Mouse (Mus musculus) forebrain, embryonic 14.5 days (tissue): Measurements from ENCODE around the gene Zscan22. TPM values are rescaled to one million over a fixed set of nuclear protein-coding genes. Genes with fewer than 3 reads are reported as not detected.
"Not testable (repeated sequence)": the region's sequence is repeated elsewhere in the genome, so short reads cannot be mapped to it uniquely, and the experiment has no call there.

Experiments
- ATAC-seq: fragments of 200-750 bp; cut with Nextera tagmentation; 2 replicates; pipeline ENCODE4 v1.8.0; 2017; ENCODE audit warnings: mild to moderate bottlenecking, moderate library complexity
- DNase-seq: peaks from one replicate; pipeline ENCODE4 v3.0.0-alpha.2; 2015; ENCODE audit warnings: low spot score
- H3K27ac ChIP-seq: fragments of 300-500 bp; sonication (generic); 2 replicates; pipeline ENCODE4 v1.5.1; 2014; ENCODE audit warnings: low read depth, mild to moderate bottlenecking, control low read depth, low read length, moderate library complexity
- H3K27me3 ChIP-seq: fragments of 300-500 bp; sonication (generic); replicated peaks from 2 replicates; pipeline ENCODE4 v1.6.1; 2014; ENCODE audit warnings: low read length, control low read depth, mixed read lengths; ENCODE audit not compliant: control insufficient read depth, insufficient read depth
- H3K36me3 ChIP-seq: fragments of 300-500 bp; sonication (generic); 2 replicates; pipeline ENCODE4 v1.6.1; 2014; ENCODE audit warnings: low read length, control low read depth; ENCODE audit not compliant: control insufficient read depth, insufficient read depth
- H3K4me1 ChIP-seq: fragments of 300-500 bp; sonication (generic); 2 replicates; pipeline ENCODE4 v1.6.1; 2014; ENCODE audit warnings: antibody characterized with exemption, low read length, control low read depth; ENCODE audit not compliant: control insufficient read depth, insufficient read depth
- H3K4me2 ChIP-seq: fragments of 300-500 bp; sonication (generic); 2 replicates; pipeline ENCODE4 v1.6.1; 2014; ENCODE audit warnings: mild to moderate bottlenecking, control low read depth, low read length
- H3K4me3 ChIP-seq: fragments of 300-500 bp; sonication (generic); 2 replicates; pipeline ENCODE4 v1.5.1; 2014; ENCODE audit warnings: low read depth, low read length, control low read depth
- H3K9ac ChIP-seq: fragments of 300-500 bp; sonication (generic); 2 replicates; pipeline ENCODE4 v1.6.1; 2014; ENCODE audit warnings: mild to moderate bottlenecking, low read length, control low read depth, moderate library complexity
- H3K9me3 ChIP-seq: fragments of 300-500 bp; sonication (generic); replicated peaks from 2 replicates; pipeline ENCODE4 v1.6.1; 2016; ENCODE audit warnings: low read length, control low read depth, mixed read lengths; ENCODE audit not compliant: control insufficient read depth
- WGBS: fragments of 180-500 bp; shearing (Covaris S2); extraction: QIAGEN DNeasy Blood & Tissue Kit; methylation state at CpG from one replicate; pipeline ENCODE4 v1.1.7; 2014; 5-methylcytosine and 5-hydroxymethylcytosine counted together
- polyA plus RNA-seq: library from polyadenylated mRNA; unstranded; fragments of >200 nt; fragmentation: Nextera tagmentation; extraction: Ambion mirVana; gene quantifications from 2 replicates; pipeline ENCODE4 v1.2.1, GENCODE M21; 2014

Zscan22 gene
- polyA plus RNA-seq, 1 experiment from 2014 or later, result 15.4 TPM

DNA sequence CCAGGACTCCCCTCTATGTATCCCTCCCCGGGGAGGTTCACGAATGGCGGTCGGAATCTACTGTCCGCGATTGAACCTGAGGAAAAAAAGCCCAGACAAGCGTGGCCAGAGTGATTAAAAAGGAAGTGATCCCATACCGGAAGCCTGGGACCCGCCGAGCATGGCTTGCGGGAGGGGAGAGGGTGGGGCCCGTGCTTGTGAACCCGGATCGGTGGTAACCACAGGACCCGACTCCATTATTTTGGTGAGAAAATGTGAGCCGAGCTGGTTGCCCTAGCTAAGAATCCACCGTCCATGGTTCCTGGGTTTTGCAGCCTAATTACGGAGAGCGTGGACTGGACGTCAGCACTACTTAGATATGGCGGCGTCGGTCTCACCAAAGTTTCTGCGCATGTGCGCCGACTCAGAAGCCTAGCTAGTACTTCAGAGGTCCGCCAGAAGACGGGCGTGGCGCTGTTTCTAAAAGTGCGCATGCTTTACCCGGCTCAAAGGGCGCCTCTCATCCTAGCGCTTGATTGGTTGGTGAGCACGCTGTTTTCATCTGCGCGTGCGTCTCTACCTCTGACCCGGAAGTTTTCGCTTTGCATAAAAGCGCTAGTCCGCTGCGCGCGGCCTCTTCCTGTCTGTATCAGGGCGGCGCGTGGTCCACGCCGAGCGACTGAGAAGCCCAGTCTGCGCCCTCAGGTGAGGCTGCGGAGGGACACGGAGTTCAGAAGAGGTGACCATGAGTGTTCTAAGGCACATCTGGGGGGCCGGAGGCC is 24.3 kb downstream of the Zscan22 start, which contains the start of gene Rps5:
Rps5 (plus strand) TSS at position 586 of the 761 bp plus-strand sequence.
- Histone ChIP-seq H3K4me3 (peak within 1 kb of the TSS; percentile 92), H3K27me3 (no peaks in the 10 kb centered on the region), H3K27ac (peak within 1 kb of the TSS; percentile 90), H3K9ac (peak within 1 kb of the TSS; percentile 83), H3K4me2 (peak within 1 kb of the TSS; percentile 98), H3K4me1 (peaks cover 7% of the 10 kb centered on the region), H3K9me3 (no peaks in the 10 kb centered on the region), H3K36me3 (peaks cover 40% of the 10 kb centered on the region)
- DNase-seq (peak; percentile 100), ATAC-seq (peak; percentile 98)
- WGBS, result under 1% methylated on average over 55 of the region's 55 CpGs

DNA sequence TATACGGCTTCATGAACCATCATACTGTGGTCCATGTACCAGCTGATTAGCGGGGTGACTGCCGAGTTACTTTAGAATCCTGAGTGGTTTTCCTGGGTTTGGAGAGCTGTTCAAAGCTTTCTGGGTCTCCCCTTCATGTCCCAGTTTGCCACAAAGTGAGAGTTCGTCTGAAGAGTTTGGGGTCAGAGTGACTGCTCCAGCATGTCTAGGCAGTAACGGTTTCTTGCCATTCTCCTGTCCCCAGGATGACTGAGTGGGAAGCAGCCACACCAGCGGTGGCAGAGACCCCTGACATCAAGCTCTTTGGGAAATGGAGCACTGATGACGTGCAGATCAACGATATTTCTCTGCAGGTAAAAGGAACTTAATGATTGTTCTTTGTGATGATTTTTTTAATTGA is 25.1 kb downstream of the Zscan22 start:
- ATAC-seq, result no peak
- Histone ChIP-seq H3K4me2 (peak overlapping the region; percentile 98), H3K4me1 (peaks cover 7% of the 10 kb centered on the region), H3K9ac (peak overlapping the region; percentile 83), H3K9me3 (no peaks in the 10 kb centered on the region), H3K4me3 (peak overlapping the region; percentile 92), H3K27ac (no peak overlapping the region), H3K36me3 (peaks cover 43% of the 10 kb centered on the region), H3K27me3 (peaks cover 7% of the 10 kb centered on the region; the same call in 1 of the 2 replicates)
- WGBS, result 4% methylated on average over 8 of the region's 8 CpGs
- no peak for DNase-seq

DNA sequence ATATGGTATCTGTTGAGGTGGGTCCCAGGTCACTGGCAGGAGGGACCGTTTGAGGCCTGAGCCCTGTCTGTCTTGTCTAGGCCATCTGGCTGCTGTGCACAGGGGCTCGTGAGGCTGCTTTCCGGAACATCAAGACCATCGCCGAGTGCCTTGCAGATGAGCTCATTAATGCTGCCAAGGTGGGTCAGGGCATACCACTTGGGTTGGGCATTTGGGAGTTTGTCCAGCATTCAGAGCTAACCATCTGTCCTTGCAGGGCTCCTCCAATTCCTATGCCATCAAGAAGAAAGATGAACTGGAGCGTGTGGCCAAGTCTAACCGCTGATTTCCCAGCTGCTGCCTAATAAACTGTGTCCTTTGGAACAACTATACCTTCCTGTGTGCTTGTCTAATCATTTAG is 28.7 kb downstream of the Zscan22 start:
- Histone ChIP-seq H3K36me3 (peaks cover 49% of the 10 kb centered on the region), H3K4me3 (no peak overlapping the region), H3K9ac (no peak overlapping the region), H3K4me2 (no peak overlapping the region), H3K27me3 (peaks cover 10% of the 10 kb centered on the region; the same call in 1 of the 2 replicates), H3K4me1 (peaks cover 7% of the 10 kb centered on the region), H3K9me3 (no peaks in the 10 kb centered on the region), H3K27ac (no peak overlapping the region)
- ATAC-seq, result no peak
- DNase-seq, result no peak
- WGBS, result 86% methylated on average over 7 of the region's 7 CpGs

DNA sequence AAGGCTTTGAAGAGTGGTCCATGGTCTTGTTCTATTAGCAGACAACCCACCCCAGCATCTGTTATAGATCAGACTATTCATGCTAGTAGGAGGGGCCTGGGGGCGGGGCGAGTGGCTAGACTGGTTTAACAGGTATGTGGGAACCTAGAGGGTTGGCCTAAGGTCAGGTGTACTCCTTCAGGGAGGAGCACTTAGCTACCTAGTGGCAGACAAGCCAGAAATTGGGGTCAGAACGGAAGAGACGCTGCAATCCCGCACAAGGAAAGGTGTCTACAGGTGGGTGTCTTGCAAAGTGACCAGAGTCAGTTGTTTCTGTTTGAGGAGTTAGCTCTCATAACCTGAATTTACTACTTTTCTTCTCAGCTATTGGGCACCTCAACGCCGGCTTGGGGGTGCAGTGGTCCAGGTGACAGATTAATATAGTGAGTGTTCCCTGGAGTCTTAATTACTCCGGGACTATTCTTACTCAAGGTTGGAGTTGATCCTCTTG is 29.6 kb downstream of the Zscan22 start, which contains the start of gene Rnf225:
Rnf225 (plus strand) TSS at position 226 of the 490 bp plus-strand sequence.
- Histone ChIP-seq H3K4me2 (peak within 1 kb of the TSS; percentile 40), H3K4me1 (peaks cover 7% of the 10 kb centered on the region), H3K9me3 (no peaks in the 10 kb centered on the region), H3K4me3 (peak within 1 kb of the TSS; percentile 9; the same call in 1 of the 2 replicates), H3K9ac (peak within 1 kb of the TSS; percentile 48), H3K27me3 (peaks cover 10% of the 10 kb centered on the region; the same call in 1 of the 2 replicates), H3K36me3 (peaks cover 49% of the 10 kb centered on the region), H3K27ac (no peak within 1 kb of the TSS)
- 24% methylated on average over 8 of the region's 8 CpGs for WGBS
- DNase-seq, result peak; percentile 2
- no peak for ATAC-seq

DNA sequence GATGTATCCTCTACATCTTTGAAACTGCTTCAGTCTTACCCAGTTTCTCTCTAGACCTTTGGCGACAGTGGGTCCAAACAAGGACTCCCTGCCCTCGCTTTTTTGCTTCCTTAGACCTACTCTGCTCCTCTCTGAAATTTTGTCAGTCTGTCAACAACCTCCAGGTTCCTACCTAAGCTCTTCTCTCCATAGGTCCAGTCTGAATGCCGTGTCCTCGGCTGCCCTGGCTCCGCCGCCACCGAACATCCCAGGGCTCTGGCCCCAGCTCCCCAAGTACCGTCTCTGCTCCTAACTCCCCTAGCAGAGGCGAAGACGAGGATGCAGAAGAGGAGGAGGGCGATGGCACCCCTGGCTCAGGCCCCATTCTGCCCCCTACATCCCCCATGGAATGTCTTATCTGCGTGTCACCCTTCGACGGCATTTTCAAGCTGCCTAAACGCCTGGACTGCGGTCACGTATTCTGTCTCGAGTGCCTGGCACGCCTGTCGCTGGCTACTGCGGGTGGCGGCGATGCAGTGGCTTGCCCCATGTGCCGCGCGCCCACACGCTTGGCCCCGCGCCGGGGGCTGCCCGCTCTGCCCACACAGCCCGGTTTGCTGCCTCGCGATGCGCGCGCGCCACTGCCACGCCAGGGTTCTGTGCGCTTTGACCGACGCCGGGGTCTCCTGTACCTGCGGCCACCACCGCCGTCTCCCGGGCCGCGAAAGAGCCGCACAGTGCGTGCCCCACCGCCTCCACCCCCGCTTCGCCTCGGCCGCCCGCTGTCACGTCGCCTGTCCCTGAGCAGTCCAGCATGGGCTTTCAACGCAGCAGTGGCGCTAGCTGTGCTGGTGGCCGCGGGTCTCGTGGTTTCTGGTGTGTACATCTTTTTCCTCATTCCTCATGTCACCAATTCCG is 30.3 kb downstream of the Zscan22 start:
- peaks cover 49% of the 10 kb centered on the region for H3K36me3 ChIP-seq
- ATAC-seq (peak; percentile 38), DNase-seq (peak; percentile 7)
- no peak overlapping the region for H3K27ac ChIP-seq
- peaks cover 10% of the 10 kb centered on the region; the same call in 1 of the 2 replicates for H3K27me3 ChIP-seq
- whole genome bisulfite sequencing, result 4% methylated on average over 65 of the region's 65 CpGs
- H3K9me3 ChIP-seq, result no peaks in the 10 kb centered on the region
- H3K4me2 ChIP-seq, result peak overlapping the region; percentile 40
- peaks cover 4% of the 10 kb centered on the region for H3K4me1 ChIP-seq
- H3K4me3 ChIP-seq, result peak overlapping the region; percentile 9; the same call in 1 of the 2 replicates
- H3K9ac ChIP-seq, result peak overlapping the region; percentile 48

DNA sequence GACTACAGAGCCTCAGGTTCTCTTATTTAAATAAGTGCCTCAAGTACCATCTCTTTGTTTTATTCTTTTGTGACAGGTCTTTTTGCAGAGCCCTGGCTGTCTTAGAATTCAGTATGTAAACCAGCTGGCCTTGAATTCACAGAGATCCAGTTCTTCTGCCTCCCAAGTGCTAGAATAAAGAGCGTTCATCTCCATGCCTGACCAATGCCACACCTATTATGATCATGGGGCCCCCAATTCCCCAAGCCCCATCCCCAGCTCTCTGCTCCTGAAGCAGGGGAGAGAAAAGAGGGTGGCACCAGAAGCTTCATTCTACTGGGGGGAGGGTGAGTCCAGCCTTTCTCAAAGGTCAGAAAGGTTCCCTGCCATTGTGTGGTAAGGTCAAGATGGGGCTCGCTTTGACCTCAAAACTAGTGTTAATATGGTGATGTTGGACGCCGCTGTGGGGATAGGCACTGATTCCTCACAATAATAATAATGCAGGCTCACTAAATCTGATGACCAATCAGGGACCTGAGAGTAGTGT is 36.1 kb downstream of the Zscan22 start:
- Histone ChIP-seq H3K9me3 (no peaks in the 10 kb centered on the region), H3K4me2 (no peak overlapping the region), H3K27ac (no peak overlapping the region), H3K27me3 (no peaks in the 10 kb centered on the region), H3K4me1 (no peaks in the 10 kb centered on the region), H3K9ac (no peak overlapping the region), H3K36me3 (0 out of 2 replicates have a peak, but pooled peaks cover 2% of the 10 kb centered on the region), H3K4me3 (no peak overlapping the region)
- ATAC-seq (no peak), DNase-seq (no peak)
- 79% methylated on average over 4 of the region's 4 CpGs for WGBS

DNA sequence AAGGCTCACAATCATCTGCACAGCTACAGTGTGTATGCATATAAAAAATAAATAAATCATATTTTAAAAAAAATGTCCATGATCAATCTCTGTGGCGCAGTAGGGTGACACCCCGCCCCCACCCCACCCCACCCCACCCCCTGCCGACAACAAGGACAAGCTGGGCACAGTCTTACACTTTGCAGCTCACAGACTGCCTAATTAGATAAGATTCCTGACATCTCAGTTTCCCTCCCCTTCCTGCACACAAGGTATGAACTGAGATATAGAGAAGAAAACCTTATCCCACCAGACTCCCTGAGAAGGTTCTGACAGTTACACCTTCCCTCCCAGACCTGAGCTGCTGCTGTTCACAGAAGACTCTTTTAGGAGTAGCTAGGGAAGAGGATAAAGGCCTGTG is 37.2 kb downstream of the Zscan22 start:
- 70% methylated on average over 3 of the region's 3 CpGs for WGBS
- H3K9me3 ChIP-seq, result no peaks in the 10 kb centered on the region
- no peak overlapping the region for H3K4me2 ChIP-seq
- no peak for ATAC-seq
- no peaks in the 10 kb centered on the region for H3K4me1 ChIP-seq
- no peak overlapping the region for H3K4me3 ChIP-seq
- H3K36me3 ChIP-seq, result no peaks in the 10 kb centered on the region
- H3K9ac ChIP-seq, result no peak overlapping the region
- DNase-seq, result no peak
- H3K27me3 ChIP-seq, result no peaks in the 10 kb centered on the region
- H3K27ac ChIP-seq, result no peak overlapping the region

DNA sequence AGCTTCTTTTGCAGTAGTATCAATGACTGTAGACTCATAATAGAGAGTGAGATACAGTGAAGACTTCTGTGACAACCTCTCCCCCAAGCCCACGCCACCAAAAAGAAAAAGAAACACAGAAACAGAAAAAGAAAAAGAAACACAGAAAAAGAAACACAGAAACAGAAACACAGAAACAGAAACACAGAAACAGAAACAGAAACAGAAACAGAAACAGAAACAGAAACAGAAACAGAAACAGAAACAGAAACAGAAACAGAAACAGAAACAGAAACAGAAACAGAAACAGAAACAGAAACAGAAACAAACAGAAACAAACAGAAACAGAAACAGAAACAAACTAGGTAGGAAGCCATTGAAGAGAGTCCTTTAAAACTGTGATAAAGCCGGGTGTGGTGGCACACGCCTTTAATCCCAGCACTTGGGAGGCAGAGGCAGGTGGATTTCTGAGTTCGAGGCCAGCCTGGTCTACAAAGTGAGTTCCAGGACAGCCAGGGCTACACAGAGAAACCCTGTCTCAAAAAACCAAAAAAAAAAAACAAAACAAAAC is 39.7 kb downstream of the Zscan22 start:
- not testable (repeated sequence) for H3K27ac ChIP-seq, H3K36me3 ChIP-seq, H3K4me3 ChIP-seq, H3K9me3 ChIP-seq, H3K4me2 ChIP-seq, H3K27me3 ChIP-seq, DNase-seq, H3K9ac ChIP-seq, H3K4me1 ChIP-seq, ATAC-seq
- WGBS, result 88% methylated on average over 3 of the region's 4 CpGs
